Mouse (Mus musculus) E14TG2a.4 (cell line): ENCODE results near the gene Chil3.
"Not testable (repeated sequence)": the region's sequence is repeated elsewhere in the genome, so short reads cannot be mapped to it uniquely, and the experiment has no call there.

Source experiments
- H3K27me3 ChIP-seq: 2 replicates; pipeline ENCODE4 v1.6.1; 2014; ENCODE audit warnings: low read length, control low read depth; ENCODE audit not compliant: insufficient read depth
- H3K36me3 ChIP-seq: 2 replicates; pipeline ENCODE4 v1.6.1; 2014; ENCODE audit warnings: low read length, control low read depth; ENCODE audit not compliant: insufficient read depth
- H3K4me1 ChIP-seq: replicated peaks from 2 replicates; pipeline ENCODE4 v1.6.1; 2014; ENCODE audit warnings: low read depth, low read length, control low read depth
- H3K4me3 ChIP-seq: replicated peaks from 2 replicates; pipeline ENCODE4 v1.5.1; 2014; ENCODE audit warnings: mild to moderate bottlenecking, low read length
- H3K9me3 ChIP-seq: 2 replicates; pipeline ENCODE4 v1.6.1; 2014; ENCODE audit warnings: low read length, control low read depth
- CTCF ChIP-seq: conservative IDR thresholded peaks from 2 replicates; pipeline ENCODE4 v1.5.1; 2014; ENCODE audit warnings: low read length
- NANOG ChIP-seq: IDR thresholded peaks from 2 replicates; pipeline ENCODE4 v1.6.1; 2014; ENCODE audit warnings: borderline replicate concordance, low read length, mixed read lengths
- POU5F1 ChIP-seq: IDR thresholded peaks from 2 replicates; pipeline ENCODE4 v1.6.1; 2014; ENCODE audit warnings: low read length, borderline replicate concordance

Chil3 gene

GRCm38 (mm10) chr3:106167464-106167863, at the start of gene Chil3:
Gene Chil3 (minus strand): TSS chr3:106167564.
- no peak within 1 kb of the TSS for H3K4me3 ChIP-seq
- H3K9me3 ChIP-seq, result 0 out of 2 replicates have a peak, but pooled peaks cover 3% of the 10 kb centered on the region
- no peaks in the 10 kb centered on the region for H3K4me1 ChIP-seq
- no peaks in the 10 kb centered on the region for H3K36me3 ChIP-seq
- TF ChIP-seq CTCF (no peak), NANOG (no peak), POU5F1 (no peak)
- no peaks in the 10 kb centered on the region for H3K27me3 ChIP-seq

- H3K4me3 ChIP-seq, H3K27me3 ChIP-seq, H3K36me3 ChIP-seq, H3K4me1 ChIP-seq: not testable (repeated sequence)
- H3K9me3 ChIP-seq, result peaks cover 33% of the 10 kb centered on the region
Observed at GRCm38 (mm10) chr3:106198030-106198429, 30.7 kb upstream of the Chil3 start.

GRCm38 (mm10) chr3:106197246-106197645, 29.9 kb upstream of the Chil3 start:
- not testable (repeated sequence) for H3K27me3 ChIP-seq, H3K4me3 ChIP-seq, H3K36me3 ChIP-seq, H3K4me1 ChIP-seq
- H3K9me3 ChIP-seq, result peaks cover 33% of the 10 kb centered on the region

- Histone ChIP-seq H3K27me3 (no peaks in the 10 kb centered on the region), H3K36me3 (no peaks in the 10 kb centered on the region), H3K4me3 (no peak overlapping the region), H3K9me3 (peaks cover 33% of the 10 kb centered on the region), H3K4me1 (no peaks in the 10 kb centered on the region)
- TF ChIP-seq CTCF (no peak), POU5F1 (no peak), NANOG (no peak)
Observed at GRCm38 (mm10) chr3:106196276-106196675, 28.9 kb upstream of the Chil3 start.

GRCm38 (mm10) chr3:106195486-106195885, 28.1 kb upstream of the Chil3 start:
- TF ChIP-seq POU5F1 (no peak), CTCF (no peak), NANOG (no peak)
- H3K36me3 ChIP-seq, result no peaks in the 10 kb centered on the region
- peaks cover 33% of the 10 kb centered on the region for H3K9me3 ChIP-seq
- no peaks in the 10 kb centered on the region for H3K27me3 ChIP-seq
- H3K4me3 ChIP-seq, result no peak overlapping the region
- no peaks in the 10 kb centered on the region for H3K4me1 ChIP-seq

- no peaks in the 10 kb centered on the region for H3K36me3 ChIP-seq
- H3K4me1 ChIP-seq, result no peaks in the 10 kb centered on the region
- no peaks in the 10 kb centered on the region for H3K27me3 ChIP-seq
- no peak overlapping the region for H3K4me3 ChIP-seq
- TF ChIP-seq NANOG, result no peak
- TF ChIP-seq POU5F1, result no peak
- no peak for TF ChIP-seq CTCF
- peaks cover 69% of the 10 kb centered on the region for H3K9me3 ChIP-seq
Observed at GRCm38 (mm10) chr3:106187991-106188390, 20.6 kb upstream of the Chil3 start.

- Histone ChIP-seq H3K4me3 (no peak overlapping the region), H3K27me3 (no peaks in the 10 kb centered on the region), H3K9me3 (peaks cover 50% of the 10 kb centered on the region), H3K36me3 (no peaks in the 10 kb centered on the region), H3K4me1 (no peaks in the 10 kb centered on the region)
- TF ChIP-seq CTCF (no peak), NANOG (no peak), POU5F1 (no peak)
Observed at GRCm38 (mm10) chr3:106177509-106178189, 10.3 kb upstream of the Chil3 start.

- peaks cover 39% of the 10 kb centered on the region for H3K9me3 ChIP-seq
- H3K4me1 ChIP-seq, H3K27me3 ChIP-seq, H3K4me3 ChIP-seq, H3K36me3 ChIP-seq: not testable (repeated sequence)
Observed at GRCm38 (mm10) chr3:106174971-106175370, 7.6 kb upstream of the Chil3 start.

- H3K9me3 ChIP-seq, result peaks cover 25% of the 10 kb centered on the region
- H3K36me3 ChIP-seq, H3K4me1 ChIP-seq, H3K4me3 ChIP-seq, H3K27me3 ChIP-seq: not testable (repeated sequence)
Observed at GRCm38 (mm10) chr3:106172506-106172905, 5.1 kb upstream of the Chil3 start.
